ENCODE assay signal across 8 mouse cellular contexts in the genomic region with DNA sequence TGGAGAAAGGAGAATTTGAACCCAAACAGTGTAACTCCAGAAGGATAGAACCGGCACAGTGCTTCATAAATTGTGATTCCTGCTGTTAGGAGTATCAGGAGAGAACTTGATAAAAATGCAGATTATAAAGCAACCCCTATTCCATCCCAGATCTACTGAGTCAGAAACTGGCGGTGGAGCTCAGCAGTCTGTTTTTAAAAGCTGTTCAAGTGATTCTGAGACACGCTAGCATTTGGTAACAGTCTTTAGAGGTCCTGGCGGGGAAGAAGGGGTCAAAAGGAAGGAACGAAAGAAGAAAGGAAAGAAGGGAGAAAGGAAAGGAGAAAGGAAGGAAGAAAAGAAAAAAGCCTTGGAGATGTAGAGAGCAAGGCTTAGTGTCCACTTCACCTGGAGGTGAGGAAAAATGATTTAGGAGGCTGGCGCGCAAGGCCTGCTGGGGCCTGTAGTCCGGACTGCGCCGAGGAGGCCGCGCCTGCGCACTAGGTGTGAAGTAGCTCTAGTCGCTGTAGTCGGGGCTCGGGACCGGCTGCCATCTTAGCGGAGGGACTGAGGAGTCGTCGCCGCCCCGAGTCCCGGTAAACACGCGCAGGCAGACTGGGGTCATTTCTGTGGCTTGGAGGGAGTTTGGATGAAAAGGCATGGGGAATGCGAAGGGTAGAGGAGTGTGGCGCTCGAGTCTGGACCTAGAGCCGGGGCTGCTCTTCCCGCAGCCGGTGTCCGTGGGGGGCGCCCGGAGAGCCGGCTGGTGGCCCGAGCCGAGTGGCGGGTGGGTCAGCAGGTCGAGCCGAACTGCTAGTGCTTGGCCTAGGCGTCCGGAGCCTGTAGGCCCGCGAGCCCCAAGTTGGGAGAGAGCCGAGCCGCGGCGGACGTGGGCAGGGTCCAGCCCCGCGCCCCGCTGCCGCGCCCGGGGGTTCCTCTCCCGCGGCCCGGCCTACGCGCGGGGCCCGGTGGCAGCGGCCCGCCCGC. TPM values are rescaled to one million over a fixed set of nuclear protein-coding genes. Genes with fewer than 3 reads are reported as not detected.
DNase-seq lines count a peak whose midpoint lies in the region; ATAC-seq lines count a peak whose summit lies in the region.

TSS of gene Itch (plus strand) at position 499 of the 966 bp plus-strand sequence.

- peak within 1 kb of the TSS; percentile 94 for H3K4me3 ChIP-seq in hindbrain, embryonic 16.5 days (ENCODE audit: low read length)
- peak within 1 kb of the TSS; percentile 58 for H3K4me3 ChIP-seq in macrophage (ENCODE audit: inconsistent target)

- peak within 1 kb of the TSS; percentile 76 for H3K4me2 ChIP-seq in hindbrain, embryonic 16.5 days (ENCODE audit: low read length)

- H3K79me2 ChIP-seq in macrophage (ENCODE audit: inconsistent target): peaks cover 45% of the 10 kb centered on the region

- DNase-seq in WW6 (ENCODE audit: low read depth, low spot score): peak; percentile 86
- DNase-seq in cerebellum, postnatal 4 days (ENCODE audit: low spot score in 2 of 2): peak; percentile 81 to 91
- peak; percentile 91 for DNase-seq in gastrocnemius, adult 18-20 months (ENCODE audit: low spot score)
- DNase-seq in left cerebral cortex, adult 18-20 months (ENCODE audit: low spot score in 2 of 2): peak; percentile 91 to 95
- DNase-seq in right cerebral cortex, adult 18-20 months: peak; percentile 95
- peak; percentile 76 for DNase-seq in urinary bladder, postnatal 10 days (ENCODE audit: low spot score)

- H3K9me3 ChIP-seq in hindbrain, embryonic 16.5 days (ENCODE audit: control insufficient read depth, low read length): no peaks in the 10 kb centered on the region

- 2% methylated on average over 38 of the region's 65 CpGs for WGBS in hindbrain, embryonic 16.5 days
- 2% methylated on average over 65 of the region's 65 CpGs for WGBS in macrophage (ENCODE audit: missing documents)

- no peaks in the 10 kb centered on the region for H3K27me3 ChIP-seq in hindbrain, embryonic 16.5 days (replicated peaks; ENCODE audit: control insufficient read depth, insufficient read depth, low read length)

- H3K9ac ChIP-seq in hindbrain, embryonic 16.5 days (ENCODE audit: low read depth, low read length): peak within 1 kb of the TSS; percentile 98

- peak; percentile 99 for ATAC-seq in hindbrain, embryonic 16.5 days

- peak within 1 kb of the TSS; percentile 92 for H3K27ac ChIP-seq in hindbrain, embryonic 16.5 days (ENCODE audit: low read depth, low read length)
- H3K27ac ChIP-seq in macrophage: peak within 1 kb of the TSS; percentile 47; the same call in 1 of the 2 replicates

- peaks cover 2% of the 10 kb centered on the region for H3K36me3 ChIP-seq in hindbrain, embryonic 16.5 days (ENCODE audit: control insufficient read depth, insufficient read depth, low read length)
- peaks cover 4% of the 10 kb centered on the region; the same call in 1 of the 2 replicates for H3K36me3 ChIP-seq in macrophage (ENCODE audit: inconsistent target)

- H3K4me1 ChIP-seq in hindbrain, embryonic 16.5 days (ENCODE audit: control insufficient read depth, insufficient read depth, low read depth, low read length): peaks cover 18% of the 10 kb centered on the region

RNA-seq across cellular contexts. Expression of gene Itch, which starts in this region (rescaled TPM):
- 10 to 100 TPM; 18.4 to 18.6 TPM for total RNA-seq in gastrocnemius, adult 18-20 months (2021)
- polyA plus RNA-seq in hindbrain, embryonic 16.5 days (2015; fragmentation: Nextera tagmentation; extraction: Ambion mirVana): 33.6 and 37.9 TPM in 2 replicates
- 10 to 100 TPM; 55.8 to 57.6 TPM for total RNA-seq in left cerebral cortex, adult 18-20 months (2021)
- total RNA-seq in macrophage (2018; cell fraction: chromatin; rRNA removed): 100 to 1,000 TPM in 22 of 26 experiments, 10 to 100 TPM in 4; 76.2 to 193 (median 117) TPM
- 10 to 100 TPM; 32.5 to 59.1 (median 45.9) TPM for total RNA-seq in macrophage (2018; cell fraction: cytosol; rRNA removed)
- total RNA-seq in macrophage (2018; cell fraction: nucleus; rRNA removed): 100 to 1,000 TPM in 5 of 26 experiments, 10 to 100 TPM in 21; 41.3 to 133 (median 67.9) TPM
- polyA plus RNA-seq in macrophage (2018): 32.1 to 44.3 TPM (median 34.9 TPM) in 3 replicates

Comparison
In these comparisons a context has a peak if more than half of its experiments do, and no peak if none do; other contexts are left out.
1. Peak in every context shown above with its lines: DNase-seq, ATAC-seq, H3K4me3 ChIP-seq and H3K27ac ChIP-seq.